Mouse (Mus musculus): Measurements from ENCODE around the gene Gm33543.
A peak's percentile ranks its signal among the peaks of the same experiment; 100 is the strongest.

Gm33543 gene

DNA sequence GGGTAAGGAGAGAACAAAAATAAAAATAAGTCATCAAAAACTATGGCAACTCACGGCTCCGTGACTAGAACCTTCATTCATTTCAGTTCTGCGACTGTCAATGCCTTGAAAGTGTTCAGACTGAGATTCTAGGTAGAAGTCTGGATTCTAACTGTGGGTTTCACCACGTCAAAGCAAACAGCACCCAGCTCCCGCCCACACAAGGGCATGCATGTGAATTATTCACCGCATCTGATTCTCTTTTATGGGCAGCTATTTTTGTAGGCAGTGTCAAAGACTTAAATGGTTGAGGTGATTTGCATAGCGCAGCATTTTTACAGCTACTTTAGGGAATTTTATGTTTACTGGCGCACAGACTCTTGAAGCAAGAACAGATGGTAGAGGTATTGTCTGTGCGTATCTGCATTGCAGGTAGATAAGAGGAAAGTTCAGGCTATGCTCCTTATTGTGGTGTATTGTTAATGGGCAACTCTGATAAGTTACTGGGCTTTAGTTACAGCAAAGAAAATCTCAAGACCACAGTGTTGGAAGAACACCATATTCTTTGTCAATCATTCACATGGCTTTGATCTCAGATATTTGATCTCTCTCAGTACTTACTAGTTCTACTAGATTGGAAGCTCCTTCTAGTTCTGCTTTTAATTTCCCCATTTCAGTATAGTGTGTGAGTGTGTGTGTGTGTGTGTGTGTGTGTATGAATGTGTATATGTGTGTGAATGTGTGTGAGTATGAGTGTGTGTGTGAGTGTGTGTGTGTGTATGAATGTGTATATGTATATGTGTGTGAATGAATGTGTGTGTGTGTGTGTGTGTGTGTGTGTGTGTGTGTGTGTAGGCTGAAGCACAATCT is at the start of gene Gm33543:
Gene Gm33543, minus strand, starts transcription at position 142 of the 849 bp plus-strand sequence.
- no peak for DNase-seq (ENCODE audit: low spot score)

DNA sequence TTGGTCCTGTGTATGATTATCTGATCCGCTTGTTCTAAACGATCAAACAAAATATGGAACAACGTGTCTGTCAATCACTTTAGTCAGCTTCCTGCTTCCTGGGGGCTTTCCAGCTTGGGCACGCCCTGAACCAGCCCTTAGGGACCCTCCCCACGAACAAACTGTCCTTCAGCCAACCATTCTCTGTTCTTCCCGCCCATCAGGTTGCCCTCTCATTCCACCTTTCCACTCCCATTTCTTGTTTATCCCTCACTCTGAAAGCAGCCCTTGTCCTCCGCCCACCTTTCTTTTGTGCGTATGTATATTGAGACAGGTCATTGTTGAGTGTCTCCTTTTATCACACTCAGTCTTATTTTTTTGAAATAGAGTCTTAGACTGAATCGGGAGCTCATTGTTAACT is 49.4 kb upstream of the Gm33543 start:
- DNase-seq (ENCODE audit: low spot score), result no peak

DNA sequence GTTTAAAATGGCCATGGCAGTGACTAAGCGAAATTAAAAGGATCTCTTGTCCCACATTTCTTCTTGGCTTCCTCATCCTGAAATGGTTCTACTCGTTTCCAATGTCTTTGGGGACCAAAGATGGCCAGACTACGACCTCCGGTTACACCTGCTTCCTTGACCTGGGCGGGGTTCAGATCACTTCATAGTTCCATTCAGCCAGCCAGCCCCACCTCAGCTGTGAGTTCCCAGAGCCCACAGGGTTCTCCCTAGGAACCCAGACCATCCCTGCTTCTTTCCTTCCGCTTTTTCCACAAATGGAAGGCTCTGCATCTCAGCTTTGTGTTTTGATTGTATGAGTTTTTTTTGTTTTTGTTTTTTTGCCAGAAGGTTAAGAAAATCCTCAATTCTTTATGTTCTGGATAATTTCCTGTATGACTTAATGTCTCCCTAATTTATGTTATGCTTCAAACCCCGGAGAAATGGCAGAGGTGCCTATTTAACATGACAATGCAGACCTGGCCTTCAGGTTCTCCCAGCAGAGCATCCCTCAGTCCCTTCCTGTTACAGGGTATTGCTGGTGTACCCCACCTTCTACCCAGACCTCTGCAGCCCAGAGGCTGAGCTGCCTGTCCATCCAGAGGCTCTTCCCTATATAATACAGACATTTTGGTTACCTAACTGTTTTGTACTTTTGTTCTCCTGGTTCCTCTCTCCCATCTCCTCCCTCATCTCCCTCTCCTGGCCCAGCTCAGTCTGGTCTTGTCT is 48.7 kb upstream of the Gm33543 start:
- DNase-seq (ENCODE audit: low spot score), result no peak

DNA sequence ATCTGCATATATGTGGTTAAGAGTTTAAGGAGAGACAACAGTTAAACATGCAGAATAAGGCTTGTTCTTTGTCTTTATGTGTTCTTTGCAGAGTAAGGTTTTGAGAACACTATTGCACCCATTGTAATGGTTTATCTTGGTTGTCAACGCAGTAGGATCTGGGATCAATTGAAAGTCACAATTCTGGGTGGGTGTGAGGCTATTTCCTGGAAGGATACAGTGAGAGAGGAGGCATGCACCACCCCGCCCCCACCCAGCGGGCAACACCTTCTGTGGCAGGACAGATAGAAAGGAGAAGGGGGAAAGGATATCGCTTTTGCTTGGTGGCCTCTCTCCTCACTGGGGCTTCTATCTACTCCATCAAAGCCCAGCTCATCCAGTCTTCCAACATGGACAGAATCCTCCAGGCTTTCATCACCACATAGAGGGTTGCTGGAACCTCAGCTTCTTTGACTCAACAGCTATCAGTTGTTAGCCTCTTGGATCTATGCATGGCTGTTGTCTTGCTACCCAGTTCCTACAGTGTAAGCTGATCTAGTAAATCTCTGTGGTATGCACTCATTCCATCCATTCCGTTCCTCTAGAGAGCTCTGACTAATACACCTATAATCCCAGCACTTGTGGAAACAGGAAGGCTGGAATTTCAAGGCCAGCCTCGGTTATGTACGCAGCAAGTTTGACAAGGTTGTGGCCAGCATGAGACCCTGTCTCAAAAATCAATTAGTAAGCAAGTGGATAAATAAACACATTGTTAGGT is 41.2 kb upstream of the Gm33543 start:
- no peak for DNase-seq (ENCODE audit: low spot score)

DNA sequence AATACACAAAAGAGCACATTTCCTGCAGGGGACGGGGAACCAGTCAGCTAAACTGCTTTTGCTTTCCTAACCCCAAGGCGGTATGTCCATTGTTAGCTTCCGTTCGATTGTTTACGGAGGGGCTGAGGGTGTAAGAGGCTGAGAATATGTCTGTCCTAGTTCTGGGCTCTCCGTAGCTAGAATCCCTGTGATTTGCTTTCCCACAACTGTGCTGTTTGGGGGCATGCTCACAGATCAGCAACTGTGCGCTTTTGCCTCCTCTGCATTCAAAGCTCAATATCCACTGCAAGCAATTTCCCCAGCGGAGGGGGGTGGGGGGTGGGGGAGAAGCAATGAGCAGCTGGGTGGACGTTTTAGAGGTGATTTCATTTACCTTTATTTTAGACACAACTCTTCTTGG is 39.3 kb upstream of the Gm33543 start:
- DNase-seq (ENCODE audit: low spot score), result no peak

DNA sequence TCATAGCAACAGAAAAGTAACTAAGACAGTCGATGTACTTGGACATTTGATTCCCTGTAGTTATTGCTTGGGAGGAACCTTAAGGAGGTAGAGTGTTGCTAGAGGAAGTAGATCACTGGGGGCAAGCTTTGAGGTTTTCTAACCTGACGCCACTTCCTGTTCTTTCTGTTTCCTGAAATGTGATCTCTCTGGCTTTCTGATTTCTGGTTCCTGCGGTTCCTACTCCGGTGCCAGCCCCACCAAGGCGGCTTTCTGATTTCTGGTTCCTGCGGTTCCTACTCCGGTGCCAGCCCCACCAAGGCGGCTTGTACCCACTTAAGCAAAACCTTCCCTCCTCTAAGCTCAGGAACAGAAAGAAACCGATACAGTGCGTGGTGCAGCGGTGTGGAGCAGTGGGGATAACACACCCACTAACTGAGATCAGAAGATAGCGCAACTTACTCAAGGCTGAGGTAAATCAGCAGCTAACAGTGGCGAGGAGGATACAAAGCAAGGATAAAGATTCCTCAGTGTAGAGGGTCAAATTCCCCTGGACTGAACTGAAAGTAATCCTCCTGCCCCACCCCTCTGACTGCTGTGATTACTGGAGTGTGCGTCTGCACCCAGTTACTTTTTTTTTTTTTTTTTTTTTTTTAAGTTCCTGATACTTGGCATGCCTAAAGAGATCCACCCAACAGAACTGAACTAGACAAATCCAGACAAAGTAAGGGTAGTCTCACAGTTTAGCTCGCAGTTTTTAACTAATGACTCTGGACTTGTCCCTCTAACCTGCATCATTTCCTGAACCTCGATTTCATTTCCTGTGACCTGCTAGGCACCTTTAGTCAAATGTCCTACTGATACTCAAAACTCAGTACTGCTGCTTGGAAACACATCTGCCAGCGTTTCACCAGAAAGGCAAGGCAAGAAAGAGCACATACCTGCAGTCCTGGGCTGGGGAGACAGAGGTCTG is 37.5 kb upstream of the Gm33543 start:
- no peak for DNase-seq (ENCODE audit: low spot score)

DNA sequence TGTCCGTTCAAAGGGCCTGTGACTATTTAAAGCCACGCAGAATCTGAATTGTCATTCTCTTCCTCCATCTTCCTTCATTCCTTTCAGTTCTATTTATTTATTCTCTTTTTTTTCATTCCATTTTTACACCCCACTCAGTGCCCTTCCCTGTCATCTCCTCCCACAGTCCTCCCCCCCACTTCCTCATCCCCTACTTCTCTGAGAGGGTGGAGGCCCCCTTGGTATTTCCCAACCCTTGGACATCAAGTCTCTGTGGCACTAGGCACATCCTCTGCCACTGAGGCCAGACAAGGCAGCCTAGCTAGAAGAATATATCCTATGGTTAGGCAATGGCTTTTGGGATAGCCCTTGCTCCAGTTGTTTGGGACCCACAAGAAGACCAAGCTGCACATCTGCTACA is 28.1 kb upstream of the Gm33543 start:
- no peak for DNase-seq (ENCODE audit: low spot score)

DNA sequence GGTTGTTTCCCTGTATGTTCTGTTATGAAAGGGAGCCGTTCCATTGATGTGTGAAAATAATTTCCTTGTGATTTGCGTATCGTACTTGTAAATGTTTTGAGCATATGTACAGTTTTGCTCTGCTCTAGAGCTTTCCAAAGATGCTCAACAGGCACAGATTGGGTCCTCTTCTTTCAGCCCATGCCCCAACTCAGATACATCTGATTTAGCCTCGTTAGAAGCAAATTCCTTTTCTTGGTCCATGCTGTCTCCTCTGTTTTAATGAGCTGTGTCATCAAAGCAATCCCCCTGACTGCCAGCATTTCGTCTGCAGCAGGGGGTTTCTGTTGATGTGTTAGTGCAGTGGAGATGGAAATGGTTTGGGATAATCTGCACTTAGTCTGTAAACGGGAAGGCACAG is 25.6 kb upstream of the Gm33543 start:
- no peak for DNase-seq (ENCODE audit: low spot score)

DNA sequence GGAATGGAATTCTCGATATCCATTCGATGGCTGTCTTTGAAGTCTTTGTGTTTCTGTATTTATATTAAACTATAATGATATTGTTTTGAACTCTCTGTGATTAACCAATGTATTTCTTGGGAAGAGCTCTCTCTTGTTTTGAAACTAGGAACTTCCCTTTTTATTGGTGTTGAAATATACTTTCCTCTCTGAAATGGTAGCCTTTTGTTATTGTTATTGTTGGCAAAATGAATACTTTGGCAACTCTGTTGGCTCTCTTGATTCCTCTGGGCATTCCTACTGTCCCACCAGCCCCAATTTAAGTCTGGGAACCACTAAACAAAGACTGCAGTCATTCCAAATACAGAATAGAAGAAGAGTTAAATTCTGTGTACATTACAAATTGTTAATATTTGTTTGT is 24.9 kb upstream of the Gm33543 start:
- DNase-seq (ENCODE audit: low spot score), result no peak

DNA sequence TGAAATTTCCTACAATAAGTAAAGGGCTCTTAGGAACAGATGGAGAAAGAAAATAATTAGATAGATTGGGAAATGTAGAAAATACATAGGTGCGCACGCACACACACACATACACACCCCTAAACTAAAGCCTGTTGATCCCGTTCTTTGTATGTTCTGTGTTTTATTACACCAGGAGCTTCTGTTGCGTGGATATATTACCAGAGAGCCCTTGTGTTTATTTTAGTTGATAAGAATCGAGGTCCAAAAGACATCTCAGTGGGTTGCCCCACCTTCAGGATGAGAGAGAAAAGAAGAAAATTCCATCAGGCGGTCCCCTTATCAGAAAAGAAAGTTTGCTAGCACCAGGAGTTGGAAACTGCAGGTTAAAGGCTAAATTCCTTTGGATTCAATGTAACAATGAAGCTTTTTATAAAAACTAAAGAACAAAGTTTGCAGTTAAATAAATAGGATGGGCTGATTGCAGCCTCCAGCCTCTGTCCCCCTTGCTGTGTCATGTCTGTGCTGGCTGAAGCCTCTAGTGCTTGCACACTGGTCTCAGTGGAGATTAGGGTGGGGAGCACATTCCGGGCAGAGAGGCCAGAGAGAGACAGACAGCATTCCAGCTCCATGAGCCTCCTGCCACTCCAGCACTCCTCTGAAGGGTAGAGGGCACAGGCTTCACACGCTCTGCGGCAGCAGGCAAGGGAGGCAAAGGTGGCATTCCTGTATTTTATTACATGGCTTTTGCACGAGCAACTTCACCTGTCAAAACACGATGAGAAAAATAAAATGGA is 21.8 kb upstream of the Gm33543 start:
- DNase-seq (ENCODE audit: low spot score), result no peak

DNA sequence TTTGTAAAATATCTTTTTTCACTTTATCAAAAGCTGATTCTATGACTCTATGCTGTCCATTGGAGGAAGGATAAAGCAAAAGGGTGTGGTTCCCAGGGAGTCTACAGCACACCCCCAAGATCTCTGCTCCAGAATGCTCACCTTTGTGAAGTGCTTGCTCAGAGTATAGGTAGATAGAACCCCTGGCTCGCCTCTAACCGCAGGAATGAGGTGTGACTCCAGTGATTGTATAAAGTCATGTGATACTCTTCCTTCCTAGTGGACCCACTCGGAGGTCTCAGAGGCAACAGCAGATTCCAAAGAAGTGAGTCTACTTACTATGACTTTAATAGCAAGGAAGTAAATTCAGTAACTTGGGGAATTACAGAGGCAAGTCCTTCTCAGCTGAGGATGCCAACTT is 19.9 kb upstream of the Gm33543 start:
- DNase-seq (ENCODE audit: low spot score), result no peak

DNA sequence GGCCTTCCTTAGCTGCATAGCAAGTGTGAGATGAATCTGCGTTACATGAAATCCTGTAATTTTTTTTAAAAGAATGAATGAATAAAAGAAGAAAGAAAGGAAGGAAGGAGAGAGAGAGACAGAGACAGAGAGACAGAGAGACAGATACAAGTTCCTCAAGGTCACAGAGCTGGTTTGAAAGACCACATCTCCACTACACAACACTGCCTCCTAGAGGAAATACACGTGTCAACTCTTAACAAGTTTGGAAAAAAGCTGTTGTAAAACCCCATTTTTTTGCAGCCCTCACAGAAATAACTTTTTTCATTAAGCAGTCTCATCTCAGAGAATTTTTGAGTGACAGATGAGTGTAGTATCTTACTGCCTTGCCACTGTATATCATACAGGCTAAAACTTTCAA is 15.4 kb upstream of the Gm33543 start:
- peak; percentile 7 for DNase-seq (ENCODE audit: low spot score)

DNA sequence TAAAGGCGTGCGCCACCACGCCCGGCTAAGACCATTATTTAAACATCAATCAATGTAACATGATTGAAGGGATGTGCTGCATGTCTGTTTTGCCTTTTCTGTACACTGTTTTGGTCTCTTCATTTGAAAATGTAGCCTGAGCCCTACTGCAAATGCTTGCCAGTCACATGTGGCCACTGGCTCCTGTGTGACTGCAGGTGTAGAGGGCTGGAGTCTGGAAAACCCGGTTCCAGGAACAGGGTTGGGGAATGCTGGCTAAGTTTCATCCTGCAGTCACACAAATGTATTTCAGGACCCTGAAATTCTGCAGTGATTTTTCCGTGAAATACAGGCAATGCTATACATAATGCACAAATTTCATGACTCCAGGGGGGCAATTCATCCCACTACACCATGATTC is 12.7 kb upstream of the Gm33543 start:
- no peak for DNase-seq (ENCODE audit: low spot score)

DNA sequence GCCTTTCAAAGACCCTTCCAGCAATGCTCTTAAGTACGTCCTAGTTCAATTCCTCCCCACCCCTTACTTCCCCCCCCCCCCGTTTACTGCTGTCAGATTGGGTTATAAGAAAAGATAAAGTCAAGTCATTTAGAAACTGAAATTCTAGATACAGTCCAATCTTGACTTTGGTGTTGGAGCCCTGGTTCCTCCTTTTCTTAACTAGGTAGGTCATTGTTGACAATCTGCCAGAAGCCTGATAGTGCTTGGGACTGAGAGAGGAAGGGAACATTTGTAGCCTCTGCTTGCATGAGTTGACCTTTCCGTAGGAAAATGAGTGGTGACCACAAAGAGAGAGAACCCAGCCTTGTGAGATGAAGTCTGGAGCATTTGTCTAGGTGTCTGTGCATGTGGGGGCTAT is 7.8 kb upstream of the Gm33543 start:
- no peak for DNase-seq (ENCODE audit: low spot score)

DNA sequence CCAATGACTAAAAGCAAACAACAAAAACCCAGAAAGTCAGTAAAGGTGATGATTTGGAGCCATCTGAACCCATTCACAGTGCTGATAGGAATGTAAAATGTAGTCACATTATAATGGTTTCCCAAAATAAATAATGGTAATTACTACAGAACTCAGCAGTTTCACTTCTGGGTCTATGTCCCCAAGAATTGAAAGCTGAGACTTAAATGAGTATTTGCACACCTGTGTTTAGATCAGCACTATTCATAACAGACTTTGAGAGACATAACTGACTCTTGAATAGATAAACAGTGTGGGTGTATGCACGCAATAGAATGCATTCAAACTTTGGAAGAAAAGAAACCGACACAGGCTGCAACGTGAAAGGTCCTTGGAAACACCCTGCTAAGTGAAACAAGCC is 4.0 kb upstream of the Gm33543 start:
- no peak for DNase-seq (ENCODE audit: low spot score)

DNA sequence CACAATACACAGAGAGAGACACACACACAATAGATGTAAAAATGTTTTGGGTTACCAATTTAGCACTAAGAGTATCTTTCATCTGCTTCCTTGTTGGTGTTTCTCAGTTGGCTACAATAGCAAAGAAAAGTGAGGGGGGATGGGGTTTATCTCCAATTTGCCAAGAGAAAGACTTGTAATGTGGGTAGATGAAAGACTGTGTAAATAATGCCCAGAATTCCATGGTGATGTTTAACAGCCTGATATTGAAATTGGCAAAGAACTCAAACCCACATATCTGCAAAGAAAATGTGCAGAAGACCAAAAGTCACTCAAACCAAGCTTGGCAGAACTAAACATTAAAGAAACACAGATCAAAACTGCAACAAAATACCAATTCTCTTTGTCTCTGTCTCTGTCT is 3.6 kb upstream of the Gm33543 start:
- DNase-seq (ENCODE audit: low spot score), result no peak

DNA sequence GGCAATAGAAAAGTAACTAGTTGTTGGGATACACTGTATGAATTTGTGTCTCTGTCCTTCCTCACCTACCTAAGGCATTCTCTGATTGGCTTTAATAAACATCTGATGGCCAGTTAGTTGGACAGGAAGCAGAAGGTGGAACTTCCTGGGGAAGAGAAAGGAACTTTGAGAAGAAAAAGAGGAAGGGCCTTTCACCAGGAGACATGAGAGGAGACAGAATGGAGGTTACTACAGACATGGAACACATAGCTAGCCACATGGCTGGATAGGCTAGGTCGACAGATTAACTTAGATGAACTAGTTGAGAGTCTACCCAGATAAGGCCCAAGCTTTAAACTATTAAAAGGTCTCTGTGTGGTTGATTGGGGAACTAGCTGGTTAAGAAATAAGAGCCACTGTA is 1.1 kb upstream of the Gm33543 start:
- no peak for DNase-seq (ENCODE audit: low spot score)

DNA sequence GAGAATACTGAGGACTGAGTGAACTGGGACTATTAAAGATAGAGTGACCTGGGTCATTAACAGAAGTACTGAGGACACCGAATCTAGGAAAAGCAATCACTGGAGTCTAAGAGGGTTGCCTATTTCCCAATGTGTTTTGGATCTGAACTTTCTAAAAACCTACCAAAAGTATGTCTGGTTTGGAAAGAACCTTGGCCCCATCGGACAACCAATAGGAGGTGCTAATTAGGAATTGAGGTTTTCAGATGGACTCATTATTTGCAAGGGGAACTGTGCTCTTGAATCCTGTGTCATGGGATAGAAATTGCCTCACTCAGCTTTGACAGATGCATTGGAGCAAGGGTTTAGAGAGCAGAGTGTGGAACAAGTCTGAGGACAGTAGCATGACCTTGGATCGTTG is 1.5 kb downstream of the Gm33543 start:
- DNase-seq (ENCODE audit: low spot score), result no peak

DNA sequence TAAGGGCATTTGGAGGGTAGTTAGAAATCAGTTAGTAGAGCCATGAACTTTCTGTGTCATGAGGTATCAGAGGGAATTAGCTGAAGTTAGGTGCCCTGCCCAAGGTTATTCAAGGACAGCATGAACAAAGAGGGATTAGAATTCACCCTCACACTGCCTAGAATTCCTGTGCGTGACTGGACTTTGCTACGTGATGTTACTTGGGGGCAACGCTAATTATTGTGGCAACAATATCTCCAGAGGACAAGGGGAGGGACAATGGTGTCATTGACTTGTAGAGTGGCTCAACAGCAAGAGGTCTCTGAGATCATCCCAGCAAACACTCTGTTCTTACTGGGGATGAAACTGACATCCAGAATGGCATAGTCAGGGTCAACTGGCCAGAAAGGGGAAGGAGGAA is 2.9 kb downstream of the Gm33543 start:
- no peak for DNase-seq (ENCODE audit: low spot score)

DNA sequence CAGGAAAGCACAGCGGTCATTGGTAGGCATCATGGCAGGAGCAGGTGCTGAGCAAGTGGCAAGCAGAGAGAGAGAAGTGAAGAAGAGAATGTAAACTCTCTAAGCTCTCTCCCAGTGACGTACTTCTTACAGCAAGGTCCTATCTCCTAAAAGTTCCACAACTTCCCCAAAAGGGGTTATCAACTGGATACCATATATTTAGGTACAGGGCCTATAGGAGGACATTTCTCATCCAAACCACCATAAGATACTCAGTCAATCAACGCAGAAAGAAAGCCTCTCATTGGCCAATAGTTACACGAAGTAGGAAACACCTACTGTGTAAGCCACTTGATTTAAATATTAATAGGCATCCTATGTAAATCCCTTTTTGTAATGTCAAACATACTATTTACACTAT is 3.7 kb downstream of the Gm33543 start:
- no peak for DNase-seq (ENCODE audit: low spot score)
